Mouse (Mus musculus) bone marrow, adult 2 months (tissue): ENCODE data around the gene Frmpd2. TPM values are rescaled to one million over a fixed set of nuclear protein-coding genes. Genes with fewer than 3 reads are reported as not detected.

Source experiments
- H3K27ac ChIP-seq: fragments of 200-500 bp; 2 replicates; pipeline ENCODE4 v1.5.1; 2012; ENCODE audit warnings: low read depth, mild to moderate bottlenecking, control low read depth, inconsistent platforms, low read length; ENCODE audit not compliant: control insufficient read depth, poor library complexity, insufficient read depth
- H3K4me1 ChIP-seq: fragments of 200-500 bp; 2 replicates; pipeline ENCODE4 v1.6.1; 2011; ENCODE audit warnings: low read length; ENCODE audit not compliant: control insufficient read depth, insufficient read depth
- H3K4me3 ChIP-seq: fragments of 200-500 bp; replicated peaks from 2 replicates; pipeline ENCODE3; 2011; ENCODE audit warnings: mild to moderate bottlenecking, low read depth, low read length, control low read depth; ENCODE audit not compliant: control insufficient read depth
- CTCF ChIP-seq: fragments of 200-500 bp; IDR thresholded peaks from 2 replicates; pipeline ENCODE4 v1.5.1; 2011; ENCODE audit warnings: low read length, control low read depth; ENCODE audit not compliant: control insufficient read depth, insufficient read depth
- POLR2A ChIP-seq: fragments of 200-500 bp; IDR thresholded peaks from 2 replicates; pipeline ENCODE4 v1.6.1; 2011; ENCODE audit warnings: low read depth, mild to moderate bottlenecking, control low read depth, low read length, borderline replicate concordance; ENCODE audit not compliant: control insufficient read depth
- WGBS: fragments of 180-500 bp; shearing (Covaris S2); methylation state at CpG from one replicate; pipeline ENCODE4 v1.1.7; 2018; 5-methylcytosine and 5-hydroxymethylcytosine counted together
- polyA plus RNA-seq: library from polyadenylated mRNA; stranded (reverse); fragments of >200 nt; gene quantifications from 2 replicates; pipeline ENCODE4 v1.2.4, GENCODE M21; 2011; ENCODE audit warnings: low replicate concordance; ENCODE audit not compliant: missing spikeins, insufficient read depth, insufficient read length

The Frmpd2 gene
- polyA plus RNA-seq, 1 experiment = not detected

GRCm38 (mm10) chr14:33521538-33521937 is 50.0 kb downstream of the Frmpd2 start:
- TF ChIP-seq CTCF = no peak
- TF ChIP-seq POLR2A = no peak
- under 1% methylated on average over 3 of the region's 3 CpGs for WGBS
- no peaks in the 10 kb centered on the region for H3K4me1 ChIP-seq
- H3K27ac ChIP-seq = no peak overlapping the region
- no peak overlapping the region for H3K4me3 ChIP-seq

DNA sequence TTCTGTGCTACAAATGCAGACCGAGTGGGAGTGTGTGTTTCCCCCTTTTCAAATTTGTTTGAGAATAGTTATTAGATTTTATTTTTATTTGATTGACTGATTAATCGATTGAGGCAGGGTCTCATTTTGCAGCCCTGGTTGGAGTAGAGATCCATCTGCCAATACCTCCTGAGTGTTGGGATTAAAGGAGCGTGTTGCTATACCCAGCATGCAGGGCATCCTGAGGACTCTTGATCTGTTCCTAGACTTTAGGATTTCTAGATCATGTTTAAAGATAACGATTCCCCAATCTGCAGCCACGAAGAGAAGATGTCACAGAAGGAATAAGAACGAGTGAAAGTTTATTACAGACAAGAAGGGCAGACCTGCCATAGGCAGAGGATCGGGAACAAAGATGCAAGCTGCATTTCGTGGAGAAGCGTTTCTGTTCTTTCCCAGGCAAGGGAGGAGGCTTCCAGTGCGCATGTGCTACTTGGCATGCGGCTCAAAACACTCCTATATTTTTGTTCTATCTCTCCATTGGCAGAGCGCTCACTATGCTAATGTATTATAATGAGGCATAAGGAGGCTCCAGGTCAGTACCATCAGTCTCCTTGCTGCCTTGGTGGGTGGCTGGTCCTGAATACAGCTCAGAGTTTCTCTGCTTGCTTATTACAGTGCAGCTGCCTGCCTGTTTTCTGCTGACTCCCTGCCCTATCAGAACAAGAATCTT is 53.9 kb downstream of the Frmpd2 start:
- no peak for TF ChIP-seq CTCF
- TF ChIP-seq POLR2A = no peak
- no peaks in the 10 kb centered on the region for H3K4me1 ChIP-seq
- H3K27ac ChIP-seq = no peak overlapping the region
- H3K4me3 ChIP-seq = no peak overlapping the region
- WGBS = 70% methylated on average over 12 of the region's 12 CpGs

- no peak overlapping the region for H3K4me3 ChIP-seq
- WGBS = 47% methylated on average over 2 of the region's 2 CpGs
- no peaks in the 10 kb centered on the region for H3K4me1 ChIP-seq
- TF ChIP-seq CTCF (no peak), POLR2A (no peak)
- no peak overlapping the region for H3K27ac ChIP-seq
Observed at GRCm38 (mm10) chr14:33526621-33527020, 55.1 kb downstream of the Frmpd2 start.

DNA sequence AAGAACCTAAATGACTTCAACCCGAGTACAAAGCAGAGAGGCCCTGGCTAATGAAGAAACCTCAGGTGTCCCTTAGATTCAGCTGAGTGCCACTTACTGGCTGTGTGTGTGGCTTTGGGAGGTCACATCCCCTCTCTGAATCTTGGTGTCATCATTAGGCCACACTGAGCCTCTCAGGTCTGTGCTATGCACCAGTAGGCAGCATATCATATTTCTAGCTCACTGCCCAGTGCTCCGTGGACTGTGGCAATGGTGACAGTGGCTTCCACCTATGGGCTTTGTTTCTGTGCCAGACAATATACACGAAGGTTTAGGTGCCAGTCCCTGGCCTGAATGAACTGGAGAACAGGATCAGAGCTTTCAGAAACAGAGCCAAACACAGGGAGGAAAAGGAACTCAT is 56.4 kb downstream of the Frmpd2 start:
- TF ChIP-seq POLR2A (no peak), CTCF (no peak)
- 57% methylated on average over 3 of the region's 3 CpGs for WGBS
- Histone ChIP-seq H3K27ac (no peak overlapping the region), H3K4me3 (no peak overlapping the region), H3K4me1 (no peaks in the 10 kb centered on the region)

DNA sequence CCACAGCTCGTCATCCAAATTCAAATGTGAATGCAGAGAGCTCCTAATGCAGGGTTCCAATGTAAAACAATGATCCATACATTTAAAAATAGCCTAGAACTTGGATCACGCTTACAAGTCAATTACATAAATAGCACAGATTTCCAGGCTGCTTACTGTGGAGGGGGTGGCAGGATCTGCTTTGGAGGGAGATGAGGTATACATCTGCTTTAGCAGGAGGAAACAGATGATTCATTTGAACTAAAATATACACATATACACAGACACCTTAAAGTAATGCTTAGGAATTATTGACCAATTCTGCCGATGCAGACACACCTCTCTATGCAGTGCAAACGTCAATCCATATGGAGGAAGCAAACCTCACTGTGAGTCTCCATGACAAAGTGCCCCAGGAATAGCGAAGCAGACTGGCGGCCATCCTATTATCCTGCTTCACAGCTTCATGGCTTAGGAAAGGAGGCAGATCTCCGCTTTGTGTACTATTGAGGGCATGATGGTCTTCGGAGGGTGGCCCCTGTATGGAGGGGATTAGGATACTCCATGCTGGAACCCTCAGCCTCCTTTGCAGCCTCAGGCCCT is 59.9 kb downstream of the Frmpd2 start:
- 79% methylated on average over 8 of the region's 8 CpGs for whole genome bisulfite sequencing
- no peak overlapping the region for H3K4me3 ChIP-seq
- H3K4me1 ChIP-seq = no peaks in the 10 kb centered on the region
- no peak overlapping the region for H3K27ac ChIP-seq
- TF ChIP-seq CTCF (no peak), POLR2A (no peak)

GRCm38 (mm10) chr14:33532792-33533191 is 61.3 kb downstream of the Frmpd2 start:
- H3K4me3 ChIP-seq = no peak overlapping the region
- H3K4me1 ChIP-seq = no peaks in the 10 kb centered on the region
- TF ChIP-seq CTCF = no peak
- no peak overlapping the region for H3K27ac ChIP-seq
- 69% methylated on average over 5 of the region's 5 CpGs for WGBS

GRCm38 (mm10) chr14:33533516-33533915 is 62.0 kb downstream of the Frmpd2 start:
- 44% methylated on average over 1 of the region's 1 CpGs for WGBS
- H3K27ac ChIP-seq = no peak overlapping the region
- H3K4me3 ChIP-seq = no peak overlapping the region
- H3K4me1 ChIP-seq = no peaks in the 10 kb centered on the region
- no peak for TF ChIP-seq POLR2A
- TF ChIP-seq CTCF = no peak

DNA sequence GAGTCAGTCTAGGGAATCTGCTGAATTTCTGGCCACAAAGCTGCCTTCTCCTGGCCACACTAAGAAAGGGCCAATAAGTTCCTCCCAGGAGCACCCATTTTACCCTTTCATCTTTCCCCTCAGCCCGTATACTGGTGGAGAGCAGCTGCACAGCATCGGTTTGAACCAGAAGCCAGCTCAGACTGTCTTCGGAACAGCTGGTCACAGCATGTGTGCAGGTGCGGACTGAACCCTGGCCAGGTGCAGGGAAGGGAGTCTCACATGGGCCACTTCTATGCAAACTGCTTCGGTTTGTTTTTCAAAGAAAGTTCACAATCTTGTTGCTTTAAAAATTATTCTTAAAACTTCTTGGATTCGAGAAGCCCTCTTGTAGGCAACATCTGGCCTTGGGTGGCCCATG is 63.8 kb downstream of the Frmpd2 start:
- WGBS = 70% methylated on average over 6 of the region's 6 CpGs
- Histone ChIP-seq H3K27ac (no peak overlapping the region), H3K4me3 (no peak overlapping the region), H3K4me1 (no peaks in the 10 kb centered on the region; the same call in 1 of the 2 replicates)
- TF ChIP-seq CTCF (no peak), POLR2A (no peak)

- TF ChIP-seq POLR2A (no peak), CTCF (no peak)
- no peak overlapping the region for H3K27ac ChIP-seq
- WGBS = 80% methylated on average over 7 of the region's 7 CpGs
- no peak overlapping the region for H3K4me3 ChIP-seq
- no peaks in the 10 kb centered on the region; the same call in 1 of the 2 replicates for H3K4me1 ChIP-seq
Observed at GRCm38 (mm10) chr14:33539559-33540167, 68.2 kb downstream of the Frmpd2 start.
